Mouse (Mus musculus) E14TG2a.4 (cell line): ENCODE measurements around the gene Ndufa11.

Experiments
- CTCF ChIP-seq: conservative IDR thresholded peaks from 2 replicates; pipeline ENCODE4 v1.5.1; 2014; ENCODE audit warnings: low read length
- NANOG ChIP-seq: IDR thresholded peaks from 2 replicates; pipeline ENCODE4 v1.6.1; 2014; ENCODE audit warnings: borderline replicate concordance, low read length, mixed read lengths

- TF ChIP-seq CTCF = no peak
- no peak for TF ChIP-seq NANOG
Measured at GRCm38 (mm10) chr17:56738221-56738620, 20.7 kb downstream of the Ndufa11 start.
